Mouse (Mus musculus) CH12.LX (cell line): ENCODE data around the gene Tex29. TPM values are rescaled to one million over a fixed set of nuclear protein-coding genes. Genes with fewer than 3 reads are reported as not detected.

ENCODE experiments used
- DNase-seq: peaks from one replicate; pipeline ENCODE4 v3.0.0-alpha.2; 2013; ENCODE audit errors: extremely low read depth
- H3K27ac ChIP-seq: 2 replicates; pipeline ENCODE4 v1.5.1; 2012; ENCODE audit warnings: low read depth, mild to moderate bottlenecking, control low read depth, moderate library complexity; ENCODE audit not compliant: insufficient read depth
- H3K27me3 ChIP-seq: replicated peaks from 2 replicates; pipeline ENCODE3; 2012; ENCODE audit warnings: inconsistent platforms
- H3K36me3 ChIP-seq, 2 experiments: replicated peaks in 1 of 2; 2 replicates each; pipeline versions ENCODE3 to v1.6.1; 2012; ENCODE audit warnings: inconsistent platforms in 1 of 2, low read length in 1 of 2, mild to moderate bottlenecking in 1 of 2, mixed read lengths in 1 of 2, moderate library complexity in 1 of 2; ENCODE audit not compliant: control insufficient read depth in 1 of 2, insufficient read depth in 1 of 2
- H3K4me1 ChIP-seq, 2 experiments: 2 replicates each; pipeline ENCODE4 v1.6.1; 2012; ENCODE audit warnings: inconsistent platforms in 1 of 2, moderate library complexity in 1 of 2; ENCODE audit not compliant: insufficient read depth in 2 of 2, control insufficient read depth in 1 of 2
- H3K4me2 ChIP-seq: 2 replicates; pipeline ENCODE4 v1.6.1; 2012; ENCODE audit warnings: low read depth, mild to moderate bottlenecking, control low read depth; ENCODE audit not compliant: poor library complexity, insufficient read depth, severe bottlenecking
- H3K4me3 ChIP-seq, 3 experiments: fragments of 150-350 bp in 1 of 3; sonication (generic) in 1 of 3; replicated peaks in 1 of 3; 2 replicates each; pipeline versions ENCODE3 to v1.5.1; 2011 to 2012; ENCODE audit warnings: low read depth in 2 of 3, low read length in 2 of 3, mild to moderate bottlenecking in 2 of 3, moderate library complexity in 2 of 3, control low read depth in 1 of 3, improper control_type of control experiment in 1 of 3, inconsistent platforms in 1 of 3, mixed read lengths in 1 of 3; ENCODE audit not compliant: poor library complexity in 1 of 3
- H3K79me2 ChIP-seq: replicated peaks from 2 replicates; pipeline ENCODE4 v1.6.1; 2012; ENCODE audit warnings: mild to moderate bottlenecking, moderate library complexity; ENCODE audit not compliant: control insufficient read depth, poor library complexity, insufficient read depth, severe bottlenecking; ENCODE audit errors: extremely low read depth
- H3K9ac ChIP-seq: 2 replicates; pipeline ENCODE4 v1.6.1; 2012; ENCODE audit warnings: low read depth, mild to moderate bottlenecking, control low read depth, moderate library complexity; ENCODE audit not compliant: insufficient read depth
- H3K9me3 ChIP-seq: replicated peaks from 2 replicates; pipeline ENCODE3; 2012; ENCODE audit warnings: low read length, inconsistent platforms, mixed read lengths
- CHD2 ChIP-seq: IDR thresholded peaks from 2 replicates; pipeline ENCODE4 v1.6.1; 2011; ENCODE audit warnings: low read length, improper control_type of control experiment
- CTCF ChIP-seq, 2 experiments: IDR thresholded peaks in 1 of 2; conservative IDR thresholded peaks in 1 of 2; 2 replicates each; pipeline ENCODE4 v1.5.1; 2011 to 2012; ENCODE audit warnings: low read depth in 2 of 2, low read length in 2 of 2, improper control_type of control experiment in 1 of 2, inconsistent platforms in 1 of 2, mild to moderate bottlenecking in 1 of 2, moderate library complexity in 1 of 2
- E2F4 ChIP-seq: IDR thresholded peaks from 2 replicates; pipeline ENCODE4 v1.6.1; 2011; ENCODE audit warnings: low read depth, low read length, improper control_type of control experiment; ENCODE audit not compliant: insufficient replicate concordance
- ELF1 ChIP-seq: IDR thresholded peaks from 2 replicates; pipeline ENCODE4 v1.6.1; 2014; ENCODE audit warnings: low read depth, mild to moderate bottlenecking, inconsistent platforms, low read length, improper control_type of control experiment
- EP300 ChIP-seq: IDR thresholded peaks from 2 replicates; pipeline ENCODE4 v1.6.1; 2011; ENCODE audit warnings: low read length, improper control_type of control experiment
- GABPA ChIP-seq: IDR thresholded peaks from 2 replicates; pipeline ENCODE4 v1.6.1; 2012; ENCODE audit warnings: low read depth, low read length, improper control_type of control experiment, inconsistent platforms; ENCODE audit not compliant: insufficient replicate concordance
- IRF4 ChIP-seq: IDR thresholded peaks from 2 replicates; pipeline ENCODE4 v1.6.1; 2014; ENCODE audit warnings: low read depth, mild to moderate bottlenecking, inconsistent platforms, low read length, improper control_type of control experiment
- JUN ChIP-seq: IDR thresholded peaks from 2 replicates; pipeline ENCODE4 v1.6.1; 2011; ENCODE audit warnings: low read depth, mild to moderate bottlenecking, low read length, improper control_type of control experiment, moderate library complexity; ENCODE audit not compliant: insufficient read depth
- JUND ChIP-seq: conservative IDR thresholded peaks from 2 replicates; pipeline ENCODE4 v1.6.1; 2011; ENCODE audit warnings: low read depth, low read length, improper control_type of control experiment
- KAT2A ChIP-seq: IDR thresholded peaks from 2 replicates; pipeline ENCODE4 v1.6.1; 2012; ENCODE audit warnings: low read length, improper control_type of control experiment, inconsistent platforms; ENCODE audit not compliant: insufficient replicate concordance
- MAZ ChIP-seq: IDR thresholded peaks from 2 replicates; pipeline ENCODE4 v1.6.1; 2012; ENCODE audit warnings: low read depth, mild to moderate bottlenecking, inconsistent platforms, low read length, improper control_type of control experiment, moderate library complexity
- MEF2A ChIP-seq: IDR thresholded peaks from 2 replicates; pipeline ENCODE4 v1.6.1; 2014; ENCODE audit warnings: low read depth, mild to moderate bottlenecking, inconsistent platforms, low read length, improper control_type of control experiment, borderline replicate concordance
- NRF1 ChIP-seq: IDR thresholded peaks from 2 replicates; pipeline ENCODE4 v1.6.1; 2014; ENCODE audit warnings: low read depth, mild to moderate bottlenecking, inconsistent platforms, low read length, improper control_type of control experiment, moderate library complexity
- PAX5 ChIP-seq: IDR thresholded peaks from 2 replicates; pipeline ENCODE4 v1.6.1; 2012; ENCODE audit warnings: low read length, inconsistent platforms, mixed read lengths
- RCOR1 ChIP-seq: conservative IDR thresholded peaks from 2 replicates; pipeline ENCODE4 v1.6.1; 2012; ENCODE audit warnings: low read depth, mild to moderate bottlenecking, inconsistent platforms, low read length, improper control_type of control experiment
- TBP ChIP-seq: conservative IDR thresholded peaks from 2 replicates; pipeline ENCODE4 v1.6.1; 2011; ENCODE audit warnings: low read depth, low read length, improper control_type of control experiment
- UBTF ChIP-seq: IDR thresholded peaks from 2 replicates; pipeline ENCODE4 v1.6.1; 2012; ENCODE audit warnings: low read depth, mild to moderate bottlenecking, inconsistent platforms, low read length, improper control_type of control experiment, moderate library complexity
- USF2 ChIP-seq: conservative IDR thresholded peaks from 2 replicates; pipeline ENCODE4 v1.6.1; 2011; ENCODE audit warnings: low read depth, low read length, improper control_type of control experiment
- ZKSCAN1 ChIP-seq: IDR thresholded peaks from 2 replicates; pipeline ENCODE4 v1.6.1; 2012; ENCODE audit warnings: low read depth, inconsistent platforms, low read length, improper control_type of control experiment, borderline replicate concordance
- ZMIZ1 ChIP-seq: IDR thresholded peaks from 2 replicates; pipeline ENCODE4 v1.6.1; 2012; ENCODE audit warnings: low read depth, mild to moderate bottlenecking, inconsistent platforms, low read length, improper control_type of control experiment
- dilution Hi-C: fragments of 300-500 bp; cut with MboI; formaldehyde crosslinking; loops from 2 replicates; pipeline ENCODE4 v1.14.3; 2020; ENCODE audit warnings: low sequenced_read_pairs; ENCODE audit not compliant: extremely low pct_unique_long_range_greater_than_20kb, extremely low pct_ligation_motif_present
- in situ Hi-C: fragments of 300-500 bp; cut with MboI; formaldehyde crosslinking; loops from 3 replicates; pipeline ENCODE4 v1.14.3; 2019; ENCODE audit warnings: low sequenced_read_pairs, low pct_ligation_motif_present, low pct_unique_long_range_greater_than_20kb, mixed read lengths
- polyA plus RNA-seq: library from polyadenylated mRNA; unstranded; fragments of >175 nt; gene quantifications from 2 replicates; pipeline ENCODE4 v1.2.1, GENCODE M21; 2012; ENCODE audit warnings: low read depth; ENCODE audit not compliant: insufficient read length
- total RNA-seq, 2 experiments: library from RNA; depleted of rRNA; stranded (reverse); fragments of 300-350 nt in 1 of 2; fragments of >200 nt in 1 of 2; gene quantifications; 2 replicates each; pipeline ENCODE4 v1.2.3; 2012 to 2014

Gene Tex29
- total and polyA plus RNA-seq, 3 experiments = not detected

- Histone ChIP-seq H3K27ac (no peak overlapping the region), H3K27me3 (no peaks in the 10 kb centered on the region), H3K9ac (no peak overlapping the region), H3K4me3 (no peak overlapping the region), H3K36me3 (peaks cover 30 to 74% of the 10 kb centered on the region in 2 experiments), H3K9me3 (no peaks in the 10 kb centered on the region), H3K4me1 (no peaks in the 10 kb centered on the region), H3K79me2 (no peaks in the 10 kb centered on the region), H3K4me2 (no peak overlapping the region)
- DNase-seq = no peak
- dilution Hi-C loops (no loop called here), in situ Hi-C loops (no loop called here)
- no peak for TF ChIP-seq MEF2A
- no peak for TF ChIP-seq CTCF (conservative IDR thresholded peaks at IDR 0.05 in 1 of 2, IDR thresholded peaks at IDR 0.05 in 1 of 2; ENCODE audit: low read depth in 2 of 2, low read length in 2 of 2)
- TF ChIP-seq EP300 = no peak
- no peak for TF ChIP-seq E2F4
- TF ChIP-seq ELF1 = no peak
- TF ChIP-seq NRF1 = no peak
- no peak for TF ChIP-seq CHD2
- no peak for TF ChIP-seq USF2
Measured at GRCm38 (mm10) chr8:11833157-11833556, 7.1 kb upstream of the Tex29 start.

- dilution Hi-C loops (no loop called here), in situ Hi-C loops (no loop called here)
- H3K36me3 ChIP-seq = peaks cover 26 to 65% of the 10 kb centered on the region in 2 experiments
Measured at GRCm38 (mm10) chr8:11834200-11834599, 6.1 kb upstream of the Tex29 start.

GRCm38 (mm10) chr8:11834691-11835090 lies 5.6 kb upstream of the Tex29 start:
- TF ChIP-seq KAT2A (no peak), UBTF (no peak), GABPA (no peak), CTCF (conservative IDR thresholded peaks at IDR 0.05 in 1 of 2, IDR thresholded peaks at IDR 0.05 in 1 of 2; ENCODE audit: low read depth in 2 of 2, low read length in 2 of 2) (no peak), IRF4 (no peak)
- H3K79me2 ChIP-seq = no peaks in the 10 kb centered on the region
- no peak overlapping the region for H3K4me3 ChIP-seq
- H3K36me3 ChIP-seq = peaks cover 26 to 60% of the 10 kb centered on the region in 2 experiments
- in situ Hi-C loops (no loop called here), dilution Hi-C loops (no loop called here)
- H3K9ac ChIP-seq = no peak overlapping the region
- H3K27me3 ChIP-seq = no peaks in the 10 kb centered on the region
- no peak overlapping the region for H3K4me2 ChIP-seq
- H3K4me1 ChIP-seq = no peaks in the 10 kb centered on the region
- no peak overlapping the region for H3K27ac ChIP-seq
- no peak for DNase-seq
- no peaks in the 10 kb centered on the region for H3K9me3 ChIP-seq

More at GRCm38 (mm10) chr8:11834200-11834599, 6.1 kb upstream of the Tex29 start:
- Histone ChIP-seq H3K27me3 (no peaks in the 10 kb centered on the region), H3K9me3 (no peaks in the 10 kb centered on the region), H3K9ac (no peak overlapping the region), H3K4me3 (no peak overlapping the region), H3K4me1 (no peaks in the 10 kb centered on the region), H3K4me2 (no peak overlapping the region), H3K27ac (no peak overlapping the region), H3K79me2 (no peaks in the 10 kb centered on the region)
- DNase-seq = no peak
- TF ChIP-seq JUND (no peak), ZMIZ1 (no peak), JUN (no peak), TBP (no peak), UBTF (no peak), PAX5 (no peak), EP300 (no peak), ELF1 (no peak), ZKSCAN1 (no peak), MAZ (no peak), NRF1 (no peak), RCOR1 (no peak), CHD2 (no peak)
